In genomic region chr9:44772392-44772749, GRCm38 (mm10) we compare ENCODE assay signal across 9 mouse cellular contexts. TPM values are rescaled to one million over a fixed set of nuclear protein-coding genes. Genes with fewer than 3 reads are reported as not detected.
DNase-seq lines count a peak whose midpoint lies in the region; ATAC-seq and TF ChIP-seq lines count a peak whose summit lies in the region.
"Had no signal": no experiment of that assay in that cellular context is flagged by ENCODE, and none has a peak within 500 bp of the region (broad histone marks: within the 10 kb centered on the region; RNA-seq: fewer than 3 reads in every experiment).

No protein-coding gene starts in this region.

- H3K27me3 ChIP-seq in forebrain, embryonic 11.5 days (ENCODE audit: control insufficient read depth, insufficient read depth, low read length) = no peaks in the 10 kb centered on the region
- no peaks in the 10 kb centered on the region for H3K27me3 ChIP-seq in forebrain, embryonic 16.5 days (replicated peaks; ENCODE audit: control insufficient read depth, insufficient read depth, low read length)
- no peaks in the 10 kb centered on the region for H3K27me3 ChIP-seq in megakaryocyte, embryonic 14.5 days (replicated peaks)
- H3K27me3 ChIP-seq in intestine, postnatal 0 days (replicated peaks; ENCODE audit: control insufficient read depth, insufficient read depth, low read length) = no peaks in the 10 kb centered on the region
- no peaks in the 10 kb centered on the region for H3K27me3 ChIP-seq in small intestine, adult 2 months (ENCODE audit: control insufficient read depth, insufficient read depth, low read length)

- no peaks in the 10 kb centered on the region for H3K36me3 ChIP-seq in forebrain, embryonic 11.5 days (ENCODE audit: control insufficient read depth, insufficient read depth, low read length)
- H3K36me3 ChIP-seq in forebrain, embryonic 16.5 days (ENCODE audit: control insufficient read depth, insufficient read depth) = 0 out of 2 replicates have a peak, but pooled peaks cover 4% of the 10 kb centered on the region
- H3K36me3 ChIP-seq in megakaryocyte, embryonic 14.5 days (replicated peaks; ENCODE audit: low read length) = no peaks in the 10 kb centered on the region
- peaks cover 5% of the 10 kb centered on the region for H3K36me3 ChIP-seq in intestine, postnatal 0 days (ENCODE audit: control insufficient read depth, insufficient read depth)
- no peaks in the 10 kb centered on the region for H3K36me3 ChIP-seq in small intestine, adult 2 months (ENCODE audit: control insufficient read depth, insufficient read depth, low read length)

- H3K4me2 ChIP-seq in forebrain, embryonic 11.5 days (ENCODE audit: low read depth, low read length, severe bottlenecking) = no peak overlapping the region
- no peak overlapping the region for H3K4me2 ChIP-seq in forebrain, embryonic 16.5 days (ENCODE audit: low read length)
- H3K4me2 ChIP-seq in intestine, postnatal 0 days (replicated peaks; ENCODE audit: low read depth) = no peak overlapping the region

- no peak for TF ChIP-seq POLR2A in small intestine, adult 2 months (IDR thresholded peaks at IDR 0.05; ENCODE audit: low read depth, low read length)

- 31% methylated on average over 5 of the region's 5 CpGs for WGBS in forebrain, embryonic 11.5 days
- WGBS in forebrain, embryonic 16.5 days = 22% methylated on average over 5 of the region's 5 CpGs
- 22% methylated on average over 5 of the region's 5 CpGs for WGBS in intestine, postnatal 0 days
- 23% methylated on average over 5 of the region's 5 CpGs for WGBS in small intestine, adult 2 months

- no peak for ATAC-seq in forebrain, embryonic 11.5 days (replicated peaks; ENCODE audit: low FRiP score)
- no peak for ATAC-seq in forebrain, embryonic 16.5 days
- ATAC-seq in megakaryocyte, adult 5-6 weeks (ENCODE audit: poor library complexity, severe bottlenecking) = no peak
- ATAC-seq in intestine, postnatal 0 days = 0 out of 2 replicates have a peak, but pooled peaks have one; percentile 11

- H3K9me3 ChIP-seq in forebrain, embryonic 11.5 days (ENCODE audit: control insufficient read depth, low read length) = no peaks in the 10 kb centered on the region
- H3K9me3 ChIP-seq in forebrain, embryonic 16.5 days (ENCODE audit: control insufficient read depth, low read length) = no peaks in the 10 kb centered on the region
- no peaks in the 10 kb centered on the region for H3K9me3 ChIP-seq in megakaryocyte, embryonic 14.5 days
- H3K9me3 ChIP-seq in intestine, postnatal 0 days (ENCODE audit: control insufficient read depth) = no peaks in the 10 kb centered on the region

- peak overlapping the region; percentile 55; the same call in 1 of the 2 replicates for H3K4me3 ChIP-seq in forebrain, embryonic 11.5 days (ENCODE audit: low read depth, low read length)
- H3K4me3 ChIP-seq in forebrain, embryonic 16.5 days (replicated peaks; ENCODE audit: low read length) = no peak overlapping the region
- H3K4me3 ChIP-seq in megakaryocyte, embryonic 14.5 days (replicated peaks) = peak overlapping the region; percentile 93
- no peak overlapping the region for H3K4me3 ChIP-seq in intestine, postnatal 0 days (ENCODE audit: low read depth, low read length)
- no peak overlapping the region for H3K4me3 ChIP-seq in small intestine, adult 2 months (ENCODE audit: low read depth, low read length)

- no peaks in the 10 kb centered on the region for H3K4me1 ChIP-seq in forebrain, embryonic 11.5 days (replicated peaks; ENCODE audit: control insufficient read depth, insufficient read depth, low read length)
- H3K4me1 ChIP-seq in forebrain, embryonic 16.5 days (replicated peaks; ENCODE audit: control insufficient read depth, insufficient read depth, low read length) = peaks cover 9% of the 10 kb centered on the region
- H3K4me1 ChIP-seq in megakaryocyte, embryonic 14.5 days = peaks cover 21% of the 10 kb centered on the region
- H3K4me1 ChIP-seq in intestine, postnatal 0 days (replicated peaks; ENCODE audit: control insufficient read depth, insufficient read depth, low read length) = no peaks in the 10 kb centered on the region
- H3K4me1 ChIP-seq in small intestine, adult 2 months (ENCODE audit: control insufficient read depth, insufficient read depth, insufficient read length, low read length) = peaks cover 6% of the 10 kb centered on the region; the same call in 1 of the 2 replicates

- TF ChIP-seq CTCF in intestine, postnatal 0 days (IDR thresholded peaks at IDR 0.05; ENCODE audit: low read depth) = no peak
- TF ChIP-seq CTCF in small intestine, adult 2 months (IDR thresholded peaks at IDR 0.05; ENCODE audit: extremely low read depth, insufficient read length, insufficient replicate concordance, low read depth, low read length) = no peak

- H3K27ac ChIP-seq in forebrain, embryonic 11.5 days (ENCODE audit: low read depth, low read length) = no peak overlapping the region
- H3K27ac ChIP-seq in forebrain, embryonic 16.5 days (ENCODE audit: low read length) = no peak overlapping the region
- no peak overlapping the region for H3K27ac ChIP-seq in intestine, postnatal 0 days (ENCODE audit: low read depth, low read length)
- H3K27ac ChIP-seq in small intestine, adult 2 months (ENCODE audit: insufficient read depth, low read depth, low read length) = peak overlapping the region; percentile 61; the same call in 1 of the 2 replicates

- no peak for DNase-seq in forebrain, embryonic 11.5 days (ENCODE audit: low spot score)
- DNase-seq in spleen, postnatal 14 days (ENCODE audit: low spot score in 2 of 2) = no peak
- no peak for DNase-seq in cerebellum, postnatal 14 days

- H3K9ac ChIP-seq in forebrain, embryonic 11.5 days (ENCODE audit: low read length) = no peak overlapping the region
- no peak overlapping the region for H3K9ac ChIP-seq in forebrain, embryonic 16.5 days (replicated peaks; ENCODE audit: low read depth, low read length)
- no peak overlapping the region for H3K9ac ChIP-seq in intestine, postnatal 0 days (ENCODE audit: low read depth, low read length)

RNA-seq across cellular contexts. Expression of gene Ift46, which starts 4.7 kb away (rescaled TPM):
- 121 TPM in 2 replicates for polyA plus RNA-seq in forebrain, embryonic 11.5 days (2014; fragmentation: Nextera tagmentation; extraction: Ambion mirVana)
- polyA plus RNA-seq in forebrain, embryonic 16.5 days (2015; fragmentation: Nextera tagmentation; extraction: Ambion mirVana) = 184 and 187 TPM in 2 replicates
- polyA plus RNA-seq in megakaryocyte, embryonic 14.5 days (2012; ENCODE audit: insufficient read depth, low replicate concordance) = 3.7 TPM in 1 of 2 replicates, not detected in the other
- total RNA-seq in megakaryocyte, adult 5-6 weeks (2015) = 38.5 and 53.7 TPM in 2 replicates
- 27.6 and 40.8 TPM in 2 replicates for total RNA-seq in megakaryocyte, adult 5-6 weeks (2017)
- polyA plus RNA-seq in intestine, postnatal 0 days (2015; fragmentation: Nextera tagmentation; extraction: Ambion mirVana) = 52.8 and 56.9 TPM in 2 replicates
- 13.4 and 26.2 TPM in 2 replicates for polyA plus RNA-seq in small intestine, adult 2 months (2012; rRNA removed)

RNA-seq across cellular contexts. Expression of gene Arcn1, which starts 4.7 kb away (rescaled TPM):
- polyA plus RNA-seq in forebrain, embryonic 11.5 days (2014; fragmentation: Nextera tagmentation; extraction: Ambion mirVana) = 171 and 185 TPM in 2 replicates
- 150 and 161 TPM in 2 replicates for polyA plus RNA-seq in forebrain, embryonic 16.5 days (2015; fragmentation: Nextera tagmentation; extraction: Ambion mirVana)
- polyA plus RNA-seq in megakaryocyte, embryonic 14.5 days (2012; ENCODE audit: insufficient read depth, low replicate concordance) = 1.8 and 5.9 TPM in 2 replicates
- 126 and 151 TPM in 2 replicates for total RNA-seq in megakaryocyte, adult 5-6 weeks (2015)
- total RNA-seq in megakaryocyte, adult 5-6 weeks (2017) = 165 and 172 TPM in 2 replicates
- polyA plus RNA-seq in intestine, postnatal 0 days (2015; fragmentation: Nextera tagmentation; extraction: Ambion mirVana) = 113 and 121 TPM in 2 replicates
- polyA plus RNA-seq in small intestine, adult 2 months (2012; rRNA removed) = 19.3 and 47.9 TPM in 2 replicates

RNA-seq across cellular contexts. Expression of gene Tmem25, which starts 26.7 kb away (rescaled TPM):
- polyA plus RNA-seq in forebrain, embryonic 11.5 days (2014; fragmentation: Nextera tagmentation; extraction: Ambion mirVana) = 2.4 and 3.6 TPM in 2 replicates
- 7.0 and 10.3 TPM in 2 replicates for polyA plus RNA-seq in forebrain, embryonic 16.5 days (2015; fragmentation: Nextera tagmentation; extraction: Ambion mirVana)
- not detected in 2 replicates for polyA plus RNA-seq in megakaryocyte, embryonic 14.5 days (2012; ENCODE audit: insufficient read depth, low replicate concordance)
- 0.23 and 0.45 TPM in 2 replicates for total RNA-seq in megakaryocyte, adult 5-6 weeks (2015)
- 0.16 and 0.51 TPM in 2 replicates for total RNA-seq in megakaryocyte, adult 5-6 weeks (2017)
- 4.2 and 4.9 TPM in 2 replicates for polyA plus RNA-seq in intestine, postnatal 0 days (2015; fragmentation: Nextera tagmentation; extraction: Ambion mirVana)
- 2.9 and 6.9 TPM in 2 replicates for polyA plus RNA-seq in small intestine, adult 2 months (2012; rRNA removed)
- total RNA-seq: neutrophil, adult 5-6 weeks had no signal

RNA-seq across cellular contexts. Expression of gene Ttc36, which starts 30.5 kb away (rescaled TPM):
- not detected in 2 replicates for polyA plus RNA-seq in forebrain, embryonic 11.5 days (2014; fragmentation: Nextera tagmentation; extraction: Ambion mirVana)
- polyA plus RNA-seq in forebrain, embryonic 16.5 days (2015; fragmentation: Nextera tagmentation; extraction: Ambion mirVana) = 0.41 TPM in 1 of 2 replicates, not detected in the other
- polyA plus RNA-seq in megakaryocyte, embryonic 14.5 days (2012; ENCODE audit: insufficient read depth, low replicate concordance) = 0.56 TPM in 1 of 2 replicates, not detected in the other
- 0.18 and 0.65 TPM in 2 replicates for total RNA-seq in megakaryocyte, adult 5-6 weeks (2015)
- not detected in 2 replicates for total RNA-seq in megakaryocyte, adult 5-6 weeks (2017)
- polyA plus RNA-seq in intestine, postnatal 0 days (2015; fragmentation: Nextera tagmentation; extraction: Ambion mirVana) = 3.2 and 4.0 TPM in 2 replicates
- 2.1 and 9.4 TPM in 2 replicates for polyA plus RNA-seq in small intestine, adult 2 months (2012; rRNA removed)

RNA-seq across cellular contexts. Expression of gene Phldb1, which starts 37.4 kb away (rescaled TPM):
- 43.5 and 46.0 TPM in 2 replicates for polyA plus RNA-seq in forebrain, embryonic 11.5 days (2014; fragmentation: Nextera tagmentation; extraction: Ambion mirVana)
- 45.0 and 53.6 TPM in 2 replicates for polyA plus RNA-seq in forebrain, embryonic 16.5 days (2015; fragmentation: Nextera tagmentation; extraction: Ambion mirVana)
- 10.5 and 16.0 TPM in 2 replicates for polyA plus RNA-seq in megakaryocyte, embryonic 14.5 days (2012; ENCODE audit: insufficient read depth, low replicate concordance)
- total RNA-seq in megakaryocyte, adult 5-6 weeks (2015) = 0.76 and 2.1 TPM in 2 replicates
- total RNA-seq in megakaryocyte, adult 5-6 weeks (2017) = 2.0 and 2.6 TPM in 2 replicates
- 6.2 and 6.9 TPM in 2 replicates for polyA plus RNA-seq in intestine, postnatal 0 days (2015; fragmentation: Nextera tagmentation; extraction: Ambion mirVana)
- polyA plus RNA-seq in small intestine, adult 2 months (2012; rRNA removed) = 29.8 and 34.1 TPM in 2 replicates
- total RNA-seq: neutrophil, adult 5-6 weeks had no signal

Comparison
In these comparisons a context has a peak if more than half of its experiments do, and no peak if none do; other contexts are left out.
1. H3K4me3 ChIP-seq: peak in forebrain, embryonic 11.5 days (single experiment) and megakaryocyte, embryonic 14.5 days (single experiment); none in forebrain, embryonic 16.5 days (single experiment), intestine, postnatal 0 days (single experiment) and small intestine, adult 2 months (single experiment).